In the genomic region with DNA sequence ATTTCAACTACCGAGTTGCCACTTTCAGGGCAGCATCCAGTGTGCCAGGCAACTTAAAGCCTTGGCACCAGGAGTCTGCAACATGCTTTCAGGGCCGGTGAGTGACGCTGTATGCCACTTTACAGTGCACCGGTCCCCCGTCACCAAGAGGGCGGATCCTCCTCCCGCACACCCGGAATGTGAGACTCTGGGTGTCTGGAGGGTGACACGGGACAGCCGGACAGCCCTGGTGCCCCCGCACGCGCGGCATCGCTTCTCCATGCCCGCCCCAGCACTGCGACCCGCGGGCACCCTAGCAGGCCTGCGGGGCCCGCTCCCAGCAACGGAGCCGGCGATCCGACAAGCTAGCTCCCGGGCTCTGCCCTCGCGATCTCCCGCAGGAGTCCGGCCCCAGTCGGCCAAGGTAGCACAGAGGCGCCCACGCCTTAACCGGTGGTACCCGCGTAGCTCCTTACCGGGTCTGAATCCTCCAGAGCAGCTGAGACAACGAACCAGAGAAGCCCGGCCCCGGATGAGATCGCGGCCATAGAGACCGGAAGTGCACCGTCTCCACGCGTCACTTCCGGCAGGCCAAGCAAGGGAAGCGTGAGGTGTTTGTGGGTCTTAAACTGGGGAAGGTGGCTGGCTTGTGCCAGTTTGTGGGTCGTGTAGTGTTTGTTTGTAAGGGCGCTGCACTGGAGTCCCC, we compare ENCODE assay signal across 8 mouse cellular contexts. TPM values are rescaled to one million over a fixed set of nuclear protein-coding genes. Genes with fewer than 3 reads are reported as not detected.
DNase-seq lines count a peak whose midpoint lies in the region; ATAC-seq lines count a peak whose summit lies in the region.

A gene (minus strand): TSS at position 551 of the 685 bp plus-strand sequence.

- peak within 1 kb of the TSS; percentile 66 for H3K4me2 ChIP-seq in forebrain, embryonic 11.5 days (ENCODE audit: low read depth, low read length, severe bottlenecking)
- peak within 1 kb of the TSS; percentile 71 for H3K4me2 ChIP-seq in heart, embryonic 16.5 days (ENCODE audit: low read depth, low read length)
- peak within 1 kb of the TSS; percentile 65 for H3K4me2 ChIP-seq in liver, embryonic 15.5 days
- peak within 1 kb of the TSS; percentile 69 for H3K4me2 ChIP-seq in neural tube, embryonic 12.5 days (replicated peaks)

- peaks cover 2% of the 10 kb centered on the region; the same call in 1 of the 2 replicates for H3K36me3 ChIP-seq in forebrain, embryonic 11.5 days (ENCODE audit: control insufficient read depth, insufficient read depth, low read length)
- H3K36me3 ChIP-seq in heart, embryonic 16.5 days (ENCODE audit: control insufficient read depth, insufficient read depth) = peaks cover 14% of the 10 kb centered on the region
- peaks cover 16% of the 10 kb centered on the region for H3K36me3 ChIP-seq in liver, embryonic 15.5 days (replicated peaks)
- H3K36me3 ChIP-seq in neural tube, embryonic 12.5 days = peaks cover 16% of the 10 kb centered on the region

- H3K9ac ChIP-seq in forebrain, embryonic 11.5 days (ENCODE audit: low read length) = peak within 1 kb of the TSS; percentile 96
- peak within 1 kb of the TSS; percentile 91 for H3K9ac ChIP-seq in heart, embryonic 16.5 days (ENCODE audit: low read length)
- H3K9ac ChIP-seq in liver, embryonic 15.5 days = peak within 1 kb of the TSS; percentile 91
- H3K9ac ChIP-seq in neural tube, embryonic 12.5 days = peak within 1 kb of the TSS; percentile 92

- no peaks in the 10 kb centered on the region for H3K9me3 ChIP-seq in forebrain, embryonic 11.5 days (ENCODE audit: control insufficient read depth, low read length)
- H3K9me3 ChIP-seq in heart, embryonic 16.5 days (replicated peaks; ENCODE audit: control insufficient read depth, low read length) = no peaks in the 10 kb centered on the region
- no peaks in the 10 kb centered on the region for H3K9me3 ChIP-seq in liver, embryonic 15.5 days (replicated peaks)
- H3K9me3 ChIP-seq in neural tube, embryonic 12.5 days = no peaks in the 10 kb centered on the region

- no peaks in the 10 kb centered on the region for H3K4me1 ChIP-seq in forebrain, embryonic 11.5 days (replicated peaks; ENCODE audit: control insufficient read depth, insufficient read depth, low read length)
- peaks cover 8% of the 10 kb centered on the region for H3K4me1 ChIP-seq in heart, embryonic 16.5 days (ENCODE audit: control insufficient read depth, insufficient read depth, low read length)
- H3K4me1 ChIP-seq in liver, embryonic 15.5 days (replicated peaks) = peaks cover 11% of the 10 kb centered on the region
- H3K4me1 ChIP-seq in neural tube, embryonic 12.5 days = no peaks in the 10 kb centered on the region

- DNase-seq in CD8-positive naive resting alpha-beta T cell, adult 2 months (ENCODE audit: low read depth in 2 of 2, low spot score in 2 of 2) = peak; percentile 79 to 81
- peak; percentile 85 for DNase-seq in c-Kit-positive CD71-negative TER-119-negative erythroid progenitor cells, embryonic 14.5 days (ENCODE audit: low read depth)
- peak; percentile 92 for DNase-seq in forebrain, embryonic 11.5 days (ENCODE audit: low spot score)
- peak; percentile 92 to 93 for DNase-seq in kidney, postnatal 36 days
- peak; percentile 91 for DNase-seq in telencephalon, adult 2 months (ENCODE audit: low read depth, low spot score)

- peak; percentile 99 for ATAC-seq in forebrain, embryonic 11.5 days (replicated peaks; ENCODE audit: low FRiP score)
- peak; percentile 98 for ATAC-seq in heart, embryonic 16.5 days (replicated peaks; ENCODE audit: extremely low read depth, insufficient read depth, low FRiP score)
- peak; percentile 95 for ATAC-seq in liver, embryonic 15.5 days (ENCODE audit: insufficient read depth)
- ATAC-seq in neural tube, embryonic 12.5 days (ENCODE audit: low FRiP score, low read depth) = peak; percentile 99

- H3K27me3 ChIP-seq in forebrain, embryonic 11.5 days (ENCODE audit: control insufficient read depth, insufficient read depth, low read length) = no peaks in the 10 kb centered on the region
- H3K27me3 ChIP-seq in heart, embryonic 16.5 days (ENCODE audit: control insufficient read depth, insufficient read depth, low read length) = no peaks in the 10 kb centered on the region
- no peaks in the 10 kb centered on the region for H3K27me3 ChIP-seq in liver, embryonic 15.5 days
- H3K27me3 ChIP-seq in neural tube, embryonic 12.5 days (replicated peaks) = no peaks in the 10 kb centered on the region

- peak within 1 kb of the TSS; percentile 79 for H3K27ac ChIP-seq in forebrain, embryonic 11.5 days (ENCODE audit: low read depth, low read length)
- H3K27ac ChIP-seq in heart, embryonic 16.5 days (ENCODE audit: low read length) = peak within 1 kb of the TSS; percentile 95
- peak within 1 kb of the TSS; percentile 92 for H3K27ac ChIP-seq in liver, embryonic 15.5 days (replicated peaks)
- H3K27ac ChIP-seq in neural tube, embryonic 12.5 days = peak within 1 kb of the TSS; percentile 92

- peak within 1 kb of the TSS; percentile 94 for H3K4me3 ChIP-seq in forebrain, embryonic 11.5 days (ENCODE audit: low read depth, low read length)
- peak within 1 kb of the TSS; percentile 74 for H3K4me3 ChIP-seq in heart, embryonic 16.5 days (ENCODE audit: low read length)
- H3K4me3 ChIP-seq in liver, embryonic 15.5 days (replicated peaks) = peak within 1 kb of the TSS; percentile 97
- peak within 1 kb of the TSS; percentile 84 for H3K4me3 ChIP-seq in neural tube, embryonic 12.5 days

- under 1% methylated on average over 50 of the region's 50 CpGs for WGBS in forebrain, embryonic 11.5 days
- under 1% methylated on average over 50 of the region's 50 CpGs for WGBS in heart, embryonic 16.5 days
- under 1% methylated on average over 50 of the region's 50 CpGs for WGBS in liver, embryonic 15.5 days (ENCODE audit: insufficient replicate concordance)
- 1% methylated on average over 50 of the region's 50 CpGs for WGBS in neural tube, embryonic 12.5 days

RNA-seq across cellular contexts. Expression of the gene that starts here (rescaled TPM):
- 31.0 and 33.8 TPM in 2 replicates for polyA plus RNA-seq in forebrain, embryonic 11.5 days (2014; fragmentation: Nextera tagmentation; extraction: Ambion mirVana)
- polyA plus RNA-seq in heart, embryonic 16.5 days (2015; fragmentation: Nextera tagmentation; extraction: Ambion mirVana) = 25.3 and 26.5 TPM in 2 replicates
- 7.9 and 9.8 TPM in 2 replicates for polyA plus RNA-seq in liver, embryonic 15.5 days (2015; fragmentation: Nextera tagmentation; extraction: Ambion mirVana)
- polyA plus RNA-seq in neural tube, embryonic 12.5 days (2016; fragmentation: Nextera tagmentation; extraction: Ambion mirVana) = 23.2 and 24.9 TPM in 2 replicates

Comparison
In these comparisons a context has a peak if more than half of its experiments do, and no peak if none do; other contexts are left out.
1. Peak in every context shown above with its lines: DNase-seq, ATAC-seq, H3K4me3 ChIP-seq and H3K27ac ChIP-seq.